Mouse (Mus musculus): ENCODE data around the gene Arpc4. TPM values are rescaled to one million over a fixed set of nuclear protein-coding genes. Genes with fewer than 3 reads are reported as not detected.
A peak's percentile ranks its signal among the peaks of the same experiment; 100 is the strongest.

The Arpc4 gene
- total and polyA plus RNA-seq, 2 experiments from 2014 or later, result 178 to 475 TPM

- DNase-seq (ENCODE audit: low spot score) (no peak), ATAC-seq (no peak)
- no peak overlapping the region for H3K4me2 ChIP-seq (ENCODE audit: low read depth, low read length)
- peaks cover 3% of the 10 kb centered on the region; the same call in 1 of the 2 replicates for H3K36me3 ChIP-seq (ENCODE audit: insufficient read depth, low read length)
- no peak for TF ChIP-seq CTCF (IDR thresholded peaks at IDR 0.05; ENCODE audit: low read depth)
- H3K27ac ChIP-seq, result no peak overlapping the region
- no peaks in the 10 kb centered on the region for H3K4me1 ChIP-seq (ENCODE audit: insufficient read depth, low read length)
- H3K4me3 ChIP-seq (ENCODE audit: low read length), result no peak overlapping the region
- 88% methylated on average over 10 of the region's 10 CpGs for WGBS
- 0 out of 2 replicates have a peak, but pooled peaks cover 2% of the 10 kb centered on the region for H3K9me3 ChIP-seq (ENCODE audit: low read length)
- H3K27me3 ChIP-seq (ENCODE audit: insufficient read depth, low read length), result no peaks in the 10 kb centered on the region
- no peak overlapping the region for H3K9ac ChIP-seq (replicated peaks; ENCODE audit: low read length)
Observed at GRCm38 (mm10) chr6:113396270-113397030, 18.5 kb downstream of the Arpc4 start.

- no peak for TF ChIP-seq CTCF (IDR thresholded peaks at IDR 0.05; ENCODE audit: low read depth)
- WGBS, result 88% methylated on average over 13 of the region's 13 CpGs
- DNase-seq (ENCODE audit: low spot score) (no peak), ATAC-seq (no peak)
- Histone ChIP-seq H3K4me1 (ENCODE audit: insufficient read depth, low read length) (no peaks in the 10 kb centered on the region), H3K27me3 (ENCODE audit: insufficient read depth, low read length) (no peaks in the 10 kb centered on the region), H3K36me3 (ENCODE audit: insufficient read depth, low read length) (no peaks in the 10 kb centered on the region; the same call in 1 of the 2 replicates), H3K9ac (replicated peaks; ENCODE audit: low read length) (no peak overlapping the region), H3K4me2 (ENCODE audit: low read depth, low read length) (no peak overlapping the region), H3K9me3 (ENCODE audit: low read length) (no peaks in the 10 kb centered on the region), H3K4me3 (ENCODE audit: low read length) (no peak overlapping the region), H3K27ac (no peak overlapping the region)
Observed at GRCm38 (mm10) chr6:113402094-113402493, 24.2 kb downstream of the Arpc4 start.

- no peak for DNase-seq (ENCODE audit: low spot score)
- Histone ChIP-seq H3K4me2 (ENCODE audit: low read depth, low read length) (no peak overlapping the region), H3K9me3 (ENCODE audit: low read length) (no peaks in the 10 kb centered on the region), H3K4me3 (ENCODE audit: low read length) (no peak overlapping the region), H3K4me1 (ENCODE audit: insufficient read depth, low read length) (no peaks in the 10 kb centered on the region), H3K27me3 (ENCODE audit: insufficient read depth, low read length) (no peaks in the 10 kb centered on the region), H3K27ac (no peak overlapping the region), H3K9ac (replicated peaks; ENCODE audit: low read length) (no peak overlapping the region), H3K36me3 (ENCODE audit: insufficient read depth, low read length) (no peaks in the 10 kb centered on the region; the same call in 1 of the 2 replicates)
- TF ChIP-seq CTCF (IDR thresholded peaks at IDR 0.05; ENCODE audit: low read depth), result no peak
- WGBS, result 76% methylated on average over 12 of the region's 12 CpGs
- peak; percentile 22; the same call in 1 of the 2 replicates for ATAC-seq
Observed at GRCm38 (mm10) chr6:113404649-113405448, 26.9 kb downstream of the Arpc4 start.

GRCm38 (mm10) chr6:113405483-113405882 is 27.6 kb downstream of the Arpc4 start:
- Histone ChIP-seq H3K9ac (replicated peaks; ENCODE audit: low read length) (no peak overlapping the region), H3K36me3 (ENCODE audit: insufficient read depth, low read length) (no peaks in the 10 kb centered on the region; the same call in 1 of the 2 replicates), H3K27me3 (ENCODE audit: insufficient read depth, low read length) (no peaks in the 10 kb centered on the region), H3K4me2 (ENCODE audit: low read depth, low read length) (no peak overlapping the region), H3K4me3 (ENCODE audit: low read length) (no peak overlapping the region), H3K4me1 (ENCODE audit: insufficient read depth, low read length) (no peaks in the 10 kb centered on the region), H3K9me3 (ENCODE audit: low read length) (no peaks in the 10 kb centered on the region), H3K27ac (no peak overlapping the region)
- no peak for TF ChIP-seq CTCF (IDR thresholded peaks at IDR 0.05; ENCODE audit: low read depth)
- DNase-seq (ENCODE audit: low spot score), result no peak
- no peak for ATAC-seq
- 91% methylated on average over 6 of the region's 6 CpGs for WGBS

DNA sequence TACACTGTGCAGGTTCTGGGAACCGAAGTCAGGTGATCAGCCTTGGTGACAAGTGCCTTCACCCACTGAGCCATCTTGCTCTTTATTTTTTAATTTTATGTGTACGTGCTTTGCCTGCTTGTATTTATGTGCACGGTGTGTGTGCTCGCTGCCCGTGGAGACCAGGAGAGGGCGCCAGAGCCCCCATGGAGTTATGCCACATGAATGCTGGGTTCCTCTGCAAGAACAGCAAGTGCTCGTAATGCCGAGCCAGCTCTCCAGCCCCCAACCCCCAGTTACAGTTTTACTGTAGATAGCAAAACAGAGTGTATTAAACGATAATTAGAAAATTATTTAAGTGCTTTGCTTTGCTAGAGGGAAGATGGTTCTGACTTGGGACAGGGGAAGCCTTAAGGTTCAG is 28.8 kb downstream of the Arpc4 start:
- Histone ChIP-seq H3K4me2 (ENCODE audit: low read depth, low read length) (no peak overlapping the region), H3K27ac (no peak overlapping the region), H3K27me3 (ENCODE audit: insufficient read depth, low read length) (no peaks in the 10 kb centered on the region), H3K36me3 (ENCODE audit: insufficient read depth, low read length) (no peaks in the 10 kb centered on the region; the same call in 1 of the 2 replicates), H3K9me3 (ENCODE audit: low read length) (no peaks in the 10 kb centered on the region), H3K4me1 (ENCODE audit: insufficient read depth, low read length) (no peaks in the 10 kb centered on the region), H3K4me3 (ENCODE audit: low read length) (no peak overlapping the region), H3K9ac (replicated peaks; ENCODE audit: low read length) (no peak overlapping the region)
- DNase-seq (ENCODE audit: low spot score) (peak; percentile 27), ATAC-seq (no peak)
- 78% methylated on average over 9 of the region's 9 CpGs for WGBS
- peak; percentile 41 for TF ChIP-seq CTCF (IDR thresholded peaks at IDR 0.05; ENCODE audit: low read depth)

- no peaks in the 10 kb centered on the region for H3K9me3 ChIP-seq (ENCODE audit: low read length)
- TF ChIP-seq CTCF (IDR thresholded peaks at IDR 0.05; ENCODE audit: low read depth), result no peak
- no peak overlapping the region for H3K27ac ChIP-seq
- H3K27me3 ChIP-seq (ENCODE audit: insufficient read depth, low read length), result no peaks in the 10 kb centered on the region
- no peaks in the 10 kb centered on the region for H3K4me1 ChIP-seq (ENCODE audit: insufficient read depth, low read length)
- H3K4me3 ChIP-seq (ENCODE audit: low read length), result no peak overlapping the region
- no peak for ATAC-seq
- H3K4me2 ChIP-seq (ENCODE audit: low read depth, low read length), result no peak overlapping the region
- 81% methylated on average over 1 of the region's 1 CpGs for WGBS
- peaks cover 4% of the 10 kb centered on the region; the same call in 1 of the 2 replicates for H3K36me3 ChIP-seq (ENCODE audit: insufficient read depth, low read length)
- no peak overlapping the region for H3K9ac ChIP-seq (replicated peaks; ENCODE audit: low read length)
- DNase-seq (ENCODE audit: low spot score), result no peak
Observed at GRCm38 (mm10) chr6:113410001-113410400, 32.1 kb downstream of the Arpc4 start.

All from hindbrain, postnatal 0 days (tissue).